Mouse (Mus musculus) regulatory T cell (primary cell): ENCODE results near the gene Tmem204.

Source experiments
- in situ Hi-C: fragments of 300-600 bp; cut with MboI, MseI; formaldehyde crosslinking; loops from one replicate; pipeline ENCODE4 v1.15.1; 2025; ENCODE audit warnings: high pct_unique_total_duplicates

The Tmem204 gene

DNA sequence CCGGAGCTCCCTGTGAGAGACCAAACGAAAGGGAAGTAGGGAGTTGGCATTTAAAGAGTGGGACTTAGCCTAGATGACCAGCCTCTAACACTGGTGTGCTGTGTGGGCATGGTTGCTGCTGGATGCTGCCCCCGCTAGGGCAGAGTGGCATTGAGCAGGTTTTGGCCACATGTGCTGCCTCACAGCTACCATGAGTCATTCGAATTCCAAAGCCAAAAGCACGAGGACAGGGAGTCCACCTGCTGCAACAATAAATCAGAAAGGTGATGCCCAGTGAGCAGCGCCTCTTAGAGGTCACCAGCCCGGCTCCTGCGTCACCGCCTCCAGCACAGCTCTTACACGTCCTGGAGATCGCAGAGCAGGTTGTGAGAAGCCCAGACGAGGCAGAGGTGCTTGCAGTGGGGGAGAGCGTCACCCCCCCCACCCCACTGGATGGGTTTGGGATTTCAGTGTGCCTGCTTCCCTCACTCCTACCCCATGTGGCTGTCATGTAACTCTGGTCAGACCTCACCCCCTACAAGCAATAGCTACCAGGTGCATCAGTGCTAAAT is 1.5 kb upstream of the Tmem204 start:
- in situ Hi-C loops = no loop called here

DNA sequence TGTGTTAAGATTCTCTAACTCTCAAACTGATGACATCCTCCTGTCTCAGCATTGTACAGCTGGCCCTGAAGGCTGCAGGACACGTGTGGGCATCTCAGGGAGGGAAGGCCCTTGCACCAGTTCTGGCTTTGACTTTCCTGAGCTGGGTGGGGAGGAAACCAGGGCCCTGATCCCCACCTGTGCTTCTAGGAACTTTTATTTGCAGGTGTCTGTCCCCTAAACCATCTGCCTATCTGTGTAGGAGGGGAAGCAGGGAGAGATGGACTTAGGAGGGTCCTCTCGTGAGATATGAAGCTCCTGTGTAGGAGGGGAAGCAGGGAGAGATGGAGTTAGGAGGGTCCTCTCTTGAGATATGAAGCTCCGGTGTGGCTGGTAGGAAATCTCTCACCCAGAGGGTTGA is 504 bp downstream of the Tmem204 start:
- in situ Hi-C loops = no loop called here

DNA sequence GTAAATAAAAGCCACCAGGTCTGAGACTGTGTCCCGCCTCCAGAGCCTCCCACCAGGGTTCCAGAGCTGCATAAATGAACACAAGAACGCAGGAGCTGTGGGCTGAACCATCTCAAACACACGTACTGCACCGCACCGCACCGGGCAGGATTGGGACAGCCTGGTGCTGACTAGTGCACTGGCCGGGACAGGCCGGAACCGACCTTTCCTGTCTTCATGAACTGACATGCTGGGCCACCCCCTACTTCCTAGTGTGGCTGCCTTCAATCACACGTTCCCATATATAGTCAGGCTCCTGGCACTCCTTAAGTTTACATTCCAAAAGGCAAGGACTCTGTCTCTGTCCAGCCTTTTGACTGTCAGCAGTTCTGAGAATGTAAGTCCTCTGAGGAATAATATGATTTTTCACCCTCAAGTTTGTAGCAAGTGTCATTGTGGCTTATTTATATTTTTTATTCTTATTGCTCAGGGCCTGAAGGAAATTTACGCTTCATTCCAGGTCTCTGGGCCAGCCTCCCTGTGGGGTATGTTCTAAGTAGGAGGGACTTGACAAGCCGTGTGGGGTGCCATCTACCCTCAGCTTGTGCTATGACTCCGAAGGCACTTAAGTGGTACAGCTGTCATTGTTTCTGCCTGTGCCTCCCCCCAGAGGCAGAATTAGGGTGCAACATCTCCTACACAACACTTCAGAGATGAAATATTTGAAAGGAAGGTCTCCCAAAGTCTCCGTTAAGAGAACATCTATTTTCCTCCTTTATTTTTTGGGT is 1.1 kb downstream of the Tmem204 start:
- in situ Hi-C loops = no loop called here

DNA sequence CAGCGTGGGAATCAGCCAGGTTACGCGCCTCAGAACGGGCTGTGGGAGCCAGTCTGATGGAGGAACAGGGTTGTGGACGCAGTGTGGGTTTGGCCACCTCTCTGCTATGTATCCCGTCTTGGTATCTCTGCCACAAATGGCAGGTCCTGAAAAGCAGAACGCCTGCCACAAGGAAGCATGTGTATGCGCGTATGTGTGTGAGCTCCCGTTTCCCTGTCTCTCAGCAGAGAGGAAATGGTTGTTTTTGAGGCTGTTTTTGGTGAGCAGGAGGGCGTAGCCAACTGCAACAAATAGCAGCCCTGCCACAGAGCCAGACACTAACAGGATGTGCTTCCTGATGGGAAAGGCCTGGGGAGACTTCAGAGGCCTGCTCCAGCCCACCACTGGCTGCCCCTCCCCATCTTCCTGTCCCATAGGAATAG is 2.4 kb downstream of the Tmem204 start:
- in situ Hi-C loops = no loop called here

DNA sequence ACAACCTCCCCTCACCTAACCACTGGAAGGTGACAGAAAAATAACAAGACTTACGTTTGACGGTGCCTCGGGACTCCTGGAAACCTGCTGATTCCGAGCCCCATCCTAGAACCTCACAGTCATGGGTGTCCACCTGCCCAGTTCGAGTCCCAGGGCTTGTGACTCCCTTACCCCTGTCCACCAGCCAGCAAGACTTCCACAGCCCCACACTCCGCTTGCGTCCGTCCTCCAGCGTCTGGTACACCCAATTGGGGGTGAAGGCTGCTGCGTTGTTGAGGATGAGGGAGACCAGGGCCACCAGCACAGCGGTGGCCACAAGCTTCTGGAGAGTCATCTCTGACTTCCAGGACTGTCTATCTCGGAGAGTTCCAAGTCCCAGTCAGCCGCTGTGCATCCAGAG is 3.2 kb downstream of the Tmem204 start:
- in situ Hi-C loops = no loop called here

DNA sequence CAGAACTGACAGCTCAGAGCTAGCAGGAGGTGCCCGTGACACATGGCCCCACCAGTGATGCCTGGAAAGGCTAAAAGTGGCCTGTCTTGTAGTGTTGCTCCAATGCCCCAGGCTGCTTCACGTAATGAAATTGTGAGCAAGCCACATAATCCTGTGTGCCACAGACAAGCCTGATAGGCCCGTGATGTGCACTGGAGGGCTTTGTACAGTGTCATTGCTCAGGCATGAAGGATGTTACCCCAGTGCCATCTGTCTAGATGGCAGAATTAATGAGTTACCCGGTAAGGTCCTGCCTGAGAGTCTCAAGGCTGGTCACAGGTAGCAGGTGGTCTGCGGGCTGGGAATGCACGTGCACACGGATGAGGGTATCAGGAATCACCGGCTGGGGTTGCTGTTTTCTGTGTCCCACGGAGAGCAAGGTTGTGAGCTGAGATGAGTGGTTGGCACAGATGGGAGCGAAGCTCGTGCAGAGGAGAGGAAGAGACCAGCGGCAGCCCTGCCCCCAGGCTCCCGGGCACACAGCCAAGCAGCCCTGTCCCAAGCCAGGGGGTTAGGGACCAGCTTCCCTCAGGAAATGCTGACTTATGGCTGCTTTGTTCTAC is 5.5 kb downstream of the Tmem204 start:
- in situ Hi-C loops = no loop called here

DNA sequence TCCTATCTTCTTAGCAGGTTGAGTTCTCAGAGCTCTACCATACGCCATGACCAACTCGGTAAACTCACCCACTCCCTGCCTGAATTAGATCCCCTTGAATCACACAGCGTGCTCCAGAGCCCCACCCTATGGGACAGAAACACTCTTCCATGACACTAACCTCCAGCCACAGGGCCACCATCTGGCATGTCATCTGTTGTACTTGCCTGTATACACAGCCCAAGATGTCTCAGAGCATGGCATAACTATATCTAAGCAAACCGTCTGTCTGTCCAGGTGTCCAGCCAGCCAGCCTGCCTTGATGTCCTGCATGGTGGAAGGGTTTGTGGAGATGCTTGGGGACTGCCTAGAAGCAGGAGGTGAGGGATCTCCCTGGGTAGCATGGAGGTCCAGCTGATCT is 6.5 kb downstream of the Tmem204 start:
- in situ Hi-C loops = no loop called here

DNA sequence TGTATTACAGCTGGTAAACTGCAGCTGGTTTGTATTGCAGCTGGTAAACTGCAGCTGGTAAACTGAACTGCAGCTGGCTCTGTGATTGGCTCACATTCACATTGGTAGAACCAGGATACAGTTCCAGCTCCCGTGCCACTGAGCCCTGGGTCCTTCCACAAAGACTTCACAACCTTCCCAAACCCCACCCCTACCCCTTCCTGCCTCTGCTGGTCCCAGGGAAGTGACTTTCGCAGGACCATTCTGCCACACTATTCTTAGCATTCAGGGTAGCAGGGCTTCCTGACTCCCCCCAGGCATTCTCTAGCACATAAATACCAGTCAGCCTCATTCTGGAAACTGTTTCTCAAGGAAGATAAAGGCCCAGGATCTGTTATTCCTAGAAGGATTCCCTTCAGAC is 14.7 kb downstream of the Tmem204 start:
- in situ Hi-C loops = no loop called here

DNA sequence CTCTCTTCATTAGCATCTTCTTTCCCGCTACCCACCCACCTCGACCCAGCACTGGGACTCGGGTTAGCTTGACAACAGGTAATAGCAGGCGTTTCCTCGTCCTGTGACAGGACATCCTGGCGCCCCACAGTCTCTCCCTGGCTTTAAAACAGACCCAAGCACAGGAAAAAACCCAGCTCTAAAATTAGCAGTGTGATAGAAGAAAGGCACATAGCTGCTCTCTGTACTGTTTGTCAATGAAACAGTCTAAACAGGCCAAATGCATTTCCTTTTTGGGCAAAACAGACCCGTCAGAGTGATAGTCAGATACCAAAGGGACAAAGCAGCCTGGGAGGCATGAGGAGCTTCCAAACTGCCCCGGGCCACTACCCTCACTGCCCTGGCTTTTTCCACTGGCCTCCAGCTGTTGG is 15.9 kb downstream of the Tmem204 start:
- in situ Hi-C loops = no loop called here

DNA sequence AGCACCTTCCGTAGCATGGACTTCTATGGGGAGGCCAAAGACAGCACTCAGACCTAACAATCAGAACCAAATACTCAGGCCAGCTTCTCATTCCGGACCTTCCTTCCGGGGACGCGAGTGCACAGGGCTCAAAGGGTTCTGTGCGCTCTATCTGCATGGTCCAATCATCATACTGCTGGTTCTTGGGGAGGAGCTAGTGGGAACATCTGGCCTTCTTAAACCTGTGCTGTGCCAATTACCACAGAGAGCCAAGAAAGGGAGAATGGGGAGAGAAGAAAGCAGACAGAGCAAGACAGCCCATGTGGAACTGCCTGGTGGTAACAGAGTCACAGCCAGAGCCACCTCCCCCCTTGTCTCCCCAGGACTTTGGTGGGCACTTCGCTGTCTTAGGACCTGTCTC is 16.8 kb downstream of the Tmem204 start:
- in situ Hi-C loops = no loop called here

DNA sequence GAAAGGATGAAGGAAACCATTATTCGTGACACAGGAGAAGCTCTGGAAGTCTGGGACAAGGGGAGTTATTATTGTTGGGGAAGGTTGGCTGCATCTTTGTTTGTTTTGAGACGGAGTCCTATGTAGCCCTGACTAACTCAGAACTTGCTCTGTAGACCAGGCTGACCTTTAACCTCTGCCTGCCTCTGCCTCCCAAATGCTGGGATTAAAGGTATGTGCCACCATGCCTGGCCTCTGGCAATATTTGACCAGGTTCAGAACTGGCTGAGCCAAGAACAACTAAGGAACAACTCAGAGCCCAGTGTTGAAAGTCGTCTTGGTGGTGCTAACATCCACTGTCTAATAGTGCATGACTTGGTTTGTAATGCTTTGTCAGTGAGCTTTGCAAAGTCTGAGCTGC is 18.2 kb downstream of the Tmem204 start:
- in situ Hi-C loops = no loop called here

DNA sequence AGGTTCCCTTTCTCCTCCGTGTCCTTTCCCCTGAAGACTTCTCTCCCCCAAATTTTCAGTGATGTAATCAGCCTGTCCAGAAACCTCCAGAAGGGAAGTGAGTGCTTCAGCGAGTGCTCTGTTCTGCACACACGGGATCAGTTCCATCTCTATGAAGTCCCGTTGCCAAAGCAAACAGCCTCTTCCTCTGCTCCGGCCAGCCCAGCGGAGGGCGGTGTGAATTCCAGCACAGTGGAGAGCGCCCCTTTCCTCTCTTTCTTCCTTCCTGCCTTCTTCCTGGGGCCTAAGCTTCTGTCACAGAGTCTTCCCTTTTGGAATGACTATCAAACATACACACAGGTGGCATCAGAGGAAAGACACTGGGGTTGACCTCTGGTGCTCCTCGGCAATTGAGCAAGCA is 19.0 kb downstream of the Tmem204 start:
- in situ Hi-C loops = no loop called here

DNA sequence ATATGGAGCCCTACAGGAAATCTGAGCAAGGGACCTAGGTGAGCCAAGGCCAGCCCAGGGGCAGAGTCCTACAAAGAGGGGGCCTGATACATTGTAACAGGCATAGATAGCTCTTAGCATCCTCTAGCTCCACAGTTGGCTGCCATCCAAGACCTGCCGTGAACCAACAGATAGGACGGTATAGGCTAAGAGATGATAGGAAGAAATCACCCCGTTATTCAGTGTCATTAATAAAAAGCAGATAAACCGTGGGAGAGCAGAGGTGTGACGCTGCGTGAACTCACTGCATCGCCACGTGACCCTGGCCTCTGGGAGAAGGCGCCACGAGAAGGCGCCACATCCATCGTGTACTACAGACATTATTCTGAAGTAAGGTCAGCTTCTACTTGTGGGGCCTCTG is 19.5 kb downstream of the Tmem204 start:
- in situ Hi-C loops = no loop called here

DNA sequence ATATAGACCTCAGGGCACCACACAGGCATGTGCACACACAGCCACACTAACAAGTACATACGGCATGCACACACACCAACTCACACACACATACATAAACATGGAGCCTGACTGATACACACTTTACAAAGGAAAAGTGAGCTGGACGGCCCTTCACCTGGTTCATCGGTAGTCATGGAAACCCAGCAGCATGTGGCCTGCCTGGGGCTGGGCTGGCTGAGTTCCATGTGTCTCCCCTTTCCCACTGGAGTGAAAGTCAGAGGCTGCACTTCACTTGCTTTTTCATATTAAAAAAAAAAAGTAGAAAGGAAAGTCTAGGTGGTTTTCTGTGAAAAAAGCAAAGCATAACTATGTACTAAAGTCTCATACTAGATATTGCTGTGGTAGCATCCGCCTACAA is 20.1 kb downstream of the Tmem204 start:
- in situ Hi-C loops = no loop called here

DNA sequence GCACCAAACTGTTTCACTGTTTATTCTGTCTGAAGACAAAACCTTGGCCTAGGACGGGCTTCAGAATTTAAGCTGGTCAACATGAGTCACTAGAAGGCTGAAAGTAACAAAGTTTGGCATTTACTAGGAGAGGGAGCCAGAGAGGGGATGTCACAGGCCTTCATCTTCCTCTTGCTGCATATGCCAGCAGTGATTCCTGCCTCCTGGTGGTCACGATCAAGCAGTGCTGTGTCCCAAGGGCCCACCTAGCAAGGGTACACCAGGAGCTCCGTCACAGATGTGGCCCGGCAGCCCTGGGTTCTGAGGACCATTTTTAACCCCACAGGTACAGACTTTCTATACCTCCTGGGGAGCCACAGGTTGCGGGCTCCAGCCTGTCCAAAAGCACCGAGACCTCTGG is 26.4 kb downstream of the Tmem204 start:
- in situ Hi-C loops = no loop called here

DNA sequence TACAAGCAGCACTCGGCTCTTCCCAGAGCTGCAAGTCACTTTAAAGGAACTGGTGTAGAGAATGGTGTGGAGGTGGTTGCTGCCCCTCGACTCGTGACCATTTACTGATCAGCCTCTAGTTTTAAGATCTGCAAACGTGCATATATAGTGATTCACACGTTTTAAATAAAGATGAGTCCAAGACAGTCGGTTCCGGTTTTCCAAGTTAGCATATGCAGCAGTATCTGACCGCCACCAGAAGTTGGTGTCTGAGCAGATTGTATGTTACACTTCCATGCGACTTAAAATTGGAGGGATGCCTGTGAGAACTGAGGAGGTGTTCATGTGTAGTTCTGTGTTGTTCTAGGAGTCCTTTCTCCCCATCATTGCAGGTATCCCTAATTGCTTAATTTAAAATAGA is 30.1 kb downstream of the Tmem204 start:
- in situ Hi-C loops = no loop called here

DNA sequence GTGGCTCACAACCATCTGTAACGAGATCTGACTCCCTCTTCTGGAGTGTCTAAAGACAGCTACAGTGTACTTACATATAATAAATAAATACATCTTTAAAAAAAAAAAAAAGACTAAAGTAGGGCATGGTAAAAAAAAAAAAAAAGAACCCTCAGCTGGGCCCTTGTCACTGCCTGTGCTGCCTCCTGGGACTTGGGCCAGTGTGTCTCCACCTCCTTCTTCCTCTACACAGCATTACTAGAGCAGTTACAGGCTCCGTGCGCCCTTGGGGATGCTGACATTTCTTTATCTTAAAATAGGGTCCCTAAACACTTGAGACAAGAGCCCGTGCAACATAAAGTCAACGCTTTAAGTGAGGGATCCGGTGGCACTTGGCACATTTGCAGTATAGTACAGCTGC is 36.2 kb downstream of the Tmem204 start:
- in situ Hi-C loops = no loop called here

DNA sequence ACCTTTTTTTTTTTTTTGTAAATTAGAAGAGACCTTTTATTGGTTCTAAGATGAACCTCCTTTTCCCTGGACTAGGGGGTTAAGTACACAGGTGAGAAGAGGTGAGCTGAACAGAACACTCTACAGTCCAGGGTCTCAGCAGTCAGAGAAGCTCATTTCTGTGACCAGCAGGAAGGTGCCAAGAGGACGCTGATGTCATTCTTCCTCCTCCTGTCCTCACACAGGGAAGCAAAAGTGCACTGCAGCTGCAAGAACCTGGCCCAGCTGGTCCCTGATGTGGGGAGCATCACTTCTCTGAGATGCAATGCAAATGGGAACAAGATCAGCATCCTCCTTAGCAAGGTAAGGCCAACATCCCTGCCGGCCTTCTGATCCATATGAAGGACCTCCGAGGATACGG is 38.1 kb downstream of the Tmem204 start:
- in situ Hi-C loops = no loop called here

DNA sequence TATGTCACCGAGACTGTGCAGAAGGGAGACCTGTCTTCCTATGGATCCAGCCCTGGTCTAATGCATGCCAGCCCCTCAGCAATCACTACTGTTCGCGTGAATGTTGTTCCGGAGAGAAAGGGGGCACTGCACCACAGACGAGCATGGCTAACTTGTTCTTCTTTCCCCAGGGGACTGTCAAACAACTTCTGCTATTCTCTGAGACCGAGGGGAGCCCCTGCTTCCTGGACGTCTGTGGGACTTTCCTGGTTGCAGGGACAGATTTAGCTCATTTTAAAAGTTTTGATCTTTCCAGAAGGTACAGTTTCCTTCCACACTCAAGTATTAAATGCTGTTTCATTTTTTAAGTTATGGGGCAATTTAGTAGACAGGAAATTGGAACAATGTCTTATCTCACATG is 38.5 kb downstream of the Tmem204 start:
- in situ Hi-C loops = no loop called here

DNA sequence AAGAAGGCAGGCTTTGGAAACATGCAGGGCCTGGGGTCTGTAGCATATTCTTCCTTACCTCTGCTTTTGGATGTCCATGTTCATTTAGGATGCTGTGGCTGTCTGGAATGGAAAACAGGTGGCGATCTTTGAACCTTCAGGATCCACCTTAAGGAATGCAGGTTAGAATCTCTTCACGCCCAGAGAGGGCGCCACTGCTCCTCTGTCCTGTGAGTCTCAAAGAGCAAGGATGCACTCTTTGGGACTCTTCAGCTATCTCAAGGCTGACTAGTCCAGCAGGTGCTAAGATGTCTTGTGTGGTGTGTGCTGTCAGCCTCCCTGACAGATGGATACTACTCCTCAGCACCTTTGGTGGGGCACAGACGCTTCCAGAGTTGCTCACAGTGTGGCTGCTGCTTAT is 47.2 kb downstream of the Tmem204 start:
- in situ Hi-C loops = no loop called here

DNA sequence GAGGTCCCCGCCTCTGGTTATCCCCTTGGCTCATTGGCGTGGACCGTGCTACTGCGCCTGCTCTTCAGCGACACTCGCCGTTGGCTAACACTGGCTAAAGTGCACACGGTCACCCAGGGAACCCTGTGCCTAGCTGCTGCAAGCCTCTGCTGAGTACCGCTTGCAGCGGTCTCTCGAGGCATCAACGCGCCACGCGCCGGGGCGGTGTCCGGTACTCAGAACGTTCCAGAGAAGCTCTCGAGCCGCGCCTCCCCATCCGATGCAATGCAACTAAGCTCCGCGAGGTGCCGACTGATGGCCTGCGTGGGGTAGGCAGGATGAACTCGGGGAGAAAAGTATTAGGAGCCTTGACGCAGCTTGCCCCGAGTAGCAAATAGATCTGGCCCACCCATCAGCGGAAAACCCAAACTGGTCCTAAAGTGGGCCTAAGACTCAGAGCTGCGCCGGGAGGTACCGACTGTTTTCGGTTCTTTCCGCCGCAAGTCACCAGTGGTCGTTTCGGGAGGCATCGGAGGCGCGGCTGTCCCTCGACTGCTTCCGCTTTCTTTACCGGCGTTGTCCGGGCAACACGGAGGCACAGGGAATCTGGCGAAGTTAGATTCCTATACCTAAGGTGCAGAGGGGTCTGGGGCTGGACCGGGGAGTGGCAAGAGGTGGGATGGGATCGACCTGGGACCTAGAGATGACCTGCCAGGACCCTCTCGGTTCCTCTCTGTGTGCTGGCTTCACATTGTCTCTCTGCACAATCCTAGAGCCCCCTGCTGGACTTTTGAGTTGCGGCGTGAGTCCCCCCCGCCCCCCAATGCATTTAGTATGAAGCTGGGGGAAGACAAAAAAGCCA is 66.9 kb downstream of the Tmem204 start:
- in situ Hi-C loops = loop anchor here (10.0 kb wide), 2 partner anchors 258 to 1938 kb away; partner anchors contain the start of gene Ube2i

DNA sequence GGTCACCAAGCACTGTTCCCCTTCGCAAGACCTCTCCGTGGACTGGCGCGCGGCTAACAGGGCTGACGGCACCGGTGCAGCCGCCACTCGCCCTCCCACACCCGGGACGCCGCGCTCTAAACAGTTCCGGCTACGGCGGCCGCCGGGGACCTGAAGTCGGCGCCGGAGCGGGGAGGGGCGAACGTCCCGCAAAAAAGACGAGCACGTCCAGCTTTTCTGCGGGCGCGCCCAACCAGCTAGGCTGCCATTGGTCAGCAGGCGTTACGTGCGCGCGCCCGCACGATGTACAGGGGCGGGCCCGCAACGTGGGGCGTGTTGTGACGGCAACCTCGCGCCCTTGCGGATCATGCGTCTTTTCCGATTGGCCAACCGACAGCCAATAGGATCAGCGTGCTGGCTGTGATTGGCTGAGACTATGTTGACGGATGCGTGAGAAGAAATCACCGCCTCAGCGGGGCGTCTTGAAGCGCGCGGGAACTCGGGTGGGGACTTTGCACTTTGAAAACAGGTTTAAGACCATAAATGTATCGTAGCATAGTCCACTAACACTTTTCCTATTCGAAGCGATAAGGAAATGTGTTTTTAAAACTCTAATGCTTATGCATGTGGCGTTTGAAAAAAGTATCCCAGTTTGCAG is 67.6 kb downstream of the Tmem204 start, which contains the start of the genes Cramp1l and Ift140:
TSS of gene Cramp1l (minus strand) at position 134 of the 637 bp plus-strand sequence.
TSS of gene Ift140 (plus strand) at position 431 of the 637 bp plus-strand sequence.
- in situ Hi-C loops = loop anchor here (10.0 kb wide), 2 partner anchors 259 to 1939 kb away; partner anchors contain the start of gene Ube2i
